Mouse (Mus musculus) E14TG2a.4 (cell line): Measurements from ENCODE around the gene Olfr358.

Experiments
- CTCF ChIP-seq: conservative IDR thresholded peaks from 2 replicates; pipeline ENCODE4 v1.5.1; 2014; ENCODE audit warnings: low read length
- NANOG ChIP-seq: IDR thresholded peaks from 2 replicates; pipeline ENCODE4 v1.6.1; 2014; ENCODE audit warnings: borderline replicate concordance, low read length, mixed read lengths

GRCm38 (mm10) chr2:36993527-36993926 is 15.6 kb downstream of the Olfr358 start, which contains the start of gene Olfr357:
- TF ChIP-seq CTCF, result no peak
- no peak for TF ChIP-seq NANOG
